Mouse (Mus musculus) heart, adult 2 months (tissue): ENCODE data around the gene Itgb6. TPM values are rescaled to one million over a fixed set of nuclear protein-coding genes. Genes with fewer than 3 reads are reported as not detected.

Source experiments
- DNase-seq, 2 experiments: peaks; one replicate each; pipeline ENCODE4 v3.0.0; 2021
- H3K27ac ChIP-seq: fragments of 200-600 bp; 2 replicates; pipeline ENCODE4 v1.8.1; 2022
- H3K27me3 ChIP-seq: fragments of 200-500 bp; 2 replicates; pipeline ENCODE4 v1.6.1; 2012; ENCODE audit warnings: mild to moderate bottlenecking, low read length, inconsistent platforms, mixed read lengths; ENCODE audit not compliant: control insufficient read depth, insufficient read depth
- H3K36me3 ChIP-seq: fragments of 200-500 bp; 2 replicates; pipeline ENCODE4 v1.6.1; 2012; ENCODE audit warnings: low read length, inconsistent platforms; ENCODE audit not compliant: control insufficient read depth, insufficient read depth
- H3K4me1 ChIP-seq: fragments of 200-500 bp; 2 replicates; pipeline ENCODE4 v1.6.1; 2011; ENCODE audit warnings: low read length; ENCODE audit not compliant: control insufficient read depth, insufficient read depth
- H3K4me3 ChIP-seq: fragments of 200-600 bp; 2 replicates; pipeline ENCODE4 v1.8.1; 2022
- H3K79me2 ChIP-seq: fragments of 200-500 bp; replicated peaks from 2 replicates; pipeline ENCODE4 v1.6.1; 2012; ENCODE audit warnings: mild to moderate bottlenecking, inconsistent platforms, low read length, moderate library complexity, mixed read lengths; ENCODE audit not compliant: control insufficient read depth, insufficient read depth
- H3K9ac ChIP-seq: fragments of 200-500 bp; 2 replicates; pipeline ENCODE4 v1.6.1; 2012; ENCODE audit warnings: low read depth, mild to moderate bottlenecking, control low read depth, inconsistent platforms, low read length, mixed read lengths
- CTCF ChIP-seq: fragments of 200-600 bp; IDR thresholded peaks from 2 replicates; pipeline ENCODE4 v1.8.1; 2022; ENCODE audit warnings: antibody characterized with exemption, mild to moderate bottlenecking, moderate library complexity
- EP300 ChIP-seq: fragments of 200-500 bp; IDR thresholded peaks from 2 replicates; pipeline ENCODE4 v1.6.1; 2011; ENCODE audit warnings: low read depth, low read length, control low read depth; ENCODE audit not compliant: insufficient read depth
- POLR2A ChIP-seq: fragments of 200-500 bp; IDR thresholded peaks from 2 replicates; pipeline ENCODE4 v1.6.1; 2011; ENCODE audit warnings: mild to moderate bottlenecking, low read depth, low read length, control low read depth; ENCODE audit not compliant: insufficient read depth
- WGBS: fragments of 180-500 bp; shearing (Covaris S2); methylation state at CpG from one replicate; pipeline ENCODE4 v1.1.7; 2018; 5-methylcytosine and 5-hydroxymethylcytosine counted together
- intact Hi-C: fragments of 180-260 bp; cut with DNase I; formaldehyde crosslinking; loops from one replicate; pipeline ENCODE4 v1.15.1; 2025
- polyA plus RNA-seq: library from polyadenylated mRNA; depleted of rRNA; stranded (reverse); fragments of >200 nt; gene quantifications from 2 replicates; pipeline ENCODE4 v1.2.3, GENCODE M21; 2012
- total RNA-seq, 2 experiments: library from RNA; stranded (reverse); gene quantifications; 2 replicates each; pipeline ENCODE4 v1.2.3; 2021

Itgb6 gene
- total and polyA plus RNA-seq, 3 experiments, result 10.5 to 32.4 (median 21.0) TPM

DNA sequence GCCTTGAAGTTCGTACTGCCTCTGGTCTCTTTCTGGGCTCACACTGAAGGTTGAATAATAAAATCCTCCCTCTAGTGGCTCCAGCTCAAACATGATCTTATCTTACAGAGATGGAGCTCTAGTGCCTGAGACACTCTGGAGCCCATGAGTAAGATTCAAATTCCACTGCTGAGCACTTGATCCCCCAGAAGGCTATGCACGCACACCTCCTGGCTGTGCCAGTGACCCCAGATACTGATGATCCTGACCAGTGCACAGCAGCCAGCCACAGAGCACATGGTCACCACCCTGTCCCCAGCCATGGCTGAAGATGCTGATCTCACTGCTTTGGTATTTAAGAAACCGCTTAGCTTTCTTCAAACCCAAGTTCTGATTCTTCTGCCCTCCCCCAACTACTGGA lies 25.1 kb upstream of the Itgb6 start:
- H3K4me3 ChIP-seq, result no peak overlapping the region
- H3K4me1 ChIP-seq, result peaks cover 5% of the 10 kb centered on the region
- TF ChIP-seq CTCF (peak; percentile 50), POLR2A (no peak)
- peak; percentile 35 to 46 for DNase-seq
- no peak overlapping the region for H3K9ac ChIP-seq
- H3K36me3 ChIP-seq, result no peaks in the 10 kb centered on the region
- H3K27me3 ChIP-seq, result no peaks in the 10 kb centered on the region
- intact Hi-C loops, result no loop called here
- no peak overlapping the region; the same call in 1 of the 2 replicates for H3K27ac ChIP-seq
- WGBS, result 28% methylated on average over 3 of the region's 3 CpGs
- H3K79me2 ChIP-seq, result no peaks in the 10 kb centered on the region

DNA sequence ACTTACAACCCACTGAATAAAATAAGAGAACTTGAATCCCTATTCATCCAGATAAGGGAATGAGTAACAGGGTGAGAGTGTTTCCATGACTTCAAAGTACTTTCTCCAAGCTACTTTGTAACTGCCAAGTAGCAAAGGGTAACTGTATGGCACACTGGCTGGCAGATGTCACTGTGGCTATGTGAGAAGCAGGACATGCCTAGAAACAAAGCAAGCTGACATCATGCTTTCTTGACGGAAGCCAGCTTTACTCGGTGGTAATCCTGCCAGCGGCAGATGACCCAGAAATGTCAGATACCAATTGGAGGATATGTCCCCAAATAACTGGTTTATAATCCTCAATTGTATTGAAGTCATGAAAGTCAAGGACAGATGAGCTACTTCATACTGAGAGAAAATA lies 22.2 kb upstream of the Itgb6 start:
- DNase-seq, result no peak
- 36% methylated on average over 3 of the region's 3 CpGs for WGBS
- Histone ChIP-seq H3K27ac (no peak overlapping the region), H3K36me3 (no peaks in the 10 kb centered on the region), H3K27me3 (no peaks in the 10 kb centered on the region), H3K4me1 (peaks cover 5% of the 10 kb centered on the region), H3K79me2 (no peaks in the 10 kb centered on the region), H3K9ac (no peak overlapping the region), H3K4me3 (no peak overlapping the region)
- TF ChIP-seq POLR2A (no peak), EP300 (no peak), CTCF (no peak)
- intact Hi-C loops, result no loop called here

DNA sequence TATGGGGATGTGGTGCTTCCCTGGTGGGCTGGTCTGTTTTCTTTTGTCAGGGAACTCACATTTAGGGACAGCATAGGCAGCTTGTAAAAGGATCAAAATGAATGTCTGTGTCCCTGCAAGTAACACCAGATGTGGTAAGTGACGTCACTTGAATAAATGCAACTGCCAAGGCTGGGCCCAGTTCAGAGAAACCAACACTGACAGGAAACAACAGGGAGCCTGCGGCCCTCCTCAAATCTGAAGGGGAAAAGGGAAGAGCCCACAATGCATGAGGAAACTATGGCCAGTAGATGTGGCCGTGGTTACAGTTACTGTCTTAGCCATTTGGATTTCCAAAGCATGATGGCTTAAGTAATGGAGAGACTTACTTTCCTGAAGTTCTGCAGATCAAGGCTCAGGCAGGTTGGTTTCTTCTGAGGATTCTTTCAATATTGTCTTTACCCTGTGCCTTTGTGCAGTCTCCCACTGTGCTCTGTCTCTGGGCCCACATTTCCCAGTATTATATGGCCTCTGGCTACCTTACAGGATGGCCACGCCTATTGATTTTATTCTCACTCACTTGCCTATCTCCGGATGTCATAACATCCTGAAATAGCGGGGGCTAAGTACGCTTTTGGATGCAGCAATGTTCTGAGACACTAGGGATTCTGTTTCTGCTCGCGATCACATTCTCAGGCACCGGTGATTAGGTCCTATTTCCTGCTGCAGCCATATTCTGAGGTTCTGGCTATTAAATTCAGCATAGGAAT lies 17.1 kb upstream of the Itgb6 start:
- Histone ChIP-seq H3K4me1 (peaks cover 4% of the 10 kb centered on the region), H3K27me3 (no peaks in the 10 kb centered on the region), H3K36me3 (0 out of 2 replicates have a peak, but pooled peaks cover 2% of the 10 kb centered on the region), H3K4me3 (no peak overlapping the region), H3K9ac (no peak overlapping the region), H3K79me2 (no peaks in the 10 kb centered on the region), H3K27ac (no peak overlapping the region)
- intact Hi-C loops, result no loop called here
- DNase-seq, result no peak
- TF ChIP-seq POLR2A (no peak), CTCF (no peak), EP300 (0 out of 2 replicates have a peak, but pooled peaks have one; percentile 31)
- WGBS, result 25% methylated on average over 10 of the region's 10 CpGs

DNA sequence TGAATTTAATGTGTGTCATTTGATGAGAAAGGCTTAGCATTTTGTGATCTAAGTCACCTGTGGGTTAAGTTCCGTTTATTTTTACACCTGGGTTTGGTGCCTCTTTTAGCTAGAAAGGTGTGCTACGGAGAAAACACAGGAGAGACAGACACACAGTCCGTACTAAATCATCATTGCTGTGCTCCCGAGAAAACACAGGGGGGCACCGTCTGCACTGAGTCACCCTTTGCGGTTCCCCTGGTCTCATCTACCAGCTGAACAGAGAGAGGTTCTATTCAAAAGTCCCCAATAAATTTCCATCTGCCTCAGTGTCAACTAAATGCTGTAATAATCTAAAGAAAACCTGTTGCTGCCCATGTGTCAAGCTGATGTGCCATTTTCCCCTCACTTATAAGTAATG lies 8.5 kb upstream of the Itgb6 start:
- no peaks in the 10 kb centered on the region for H3K36me3 ChIP-seq
- no peaks in the 10 kb centered on the region for H3K4me1 ChIP-seq
- 71% methylated on average over 6 of the region's 6 CpGs for WGBS
- H3K79me2 ChIP-seq, result no peaks in the 10 kb centered on the region
- DNase-seq, result peak in 1 of 2 experiments; percentile 14
- H3K4me3 ChIP-seq, result no peak overlapping the region
- H3K27me3 ChIP-seq, result no peaks in the 10 kb centered on the region
- TF ChIP-seq POLR2A (no peak), CTCF (peak; percentile 61)
- no peak overlapping the region for H3K9ac ChIP-seq
- H3K27ac ChIP-seq, result no peak overlapping the region
- intact Hi-C loops, result no loop called here

DNA sequence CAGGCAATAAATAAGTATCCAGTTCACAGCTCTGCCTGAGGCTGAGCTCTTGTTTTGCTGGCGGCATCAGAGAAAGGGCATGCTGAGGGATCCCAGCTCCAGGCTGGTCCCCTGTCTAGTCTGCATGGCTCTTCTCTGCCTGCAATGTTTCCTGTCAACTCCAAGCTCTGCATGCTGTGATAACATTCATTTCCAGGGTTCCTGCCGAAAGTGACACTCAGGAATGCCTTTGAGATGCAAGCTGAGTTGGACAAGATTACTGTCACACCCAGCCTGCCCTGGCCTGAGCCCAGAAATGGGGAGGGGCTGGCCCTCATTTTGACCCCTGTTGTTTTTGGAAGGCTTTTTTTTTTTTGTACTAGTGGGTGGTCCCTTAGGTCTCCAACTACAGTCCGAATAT lies 7.6 kb upstream of the Itgb6 start:
- WGBS, result 41% methylated on average over 3 of the region's 3 CpGs
- no peaks in the 10 kb centered on the region for H3K36me3 ChIP-seq
- TF ChIP-seq EP300 (no peak), POLR2A (no peak), CTCF (no peak)
- peak; percentile 36 to 42 for DNase-seq
- intact Hi-C loops, result no loop called here
- H3K79me2 ChIP-seq, result no peaks in the 10 kb centered on the region
- no peaks in the 10 kb centered on the region for H3K4me1 ChIP-seq
- H3K27me3 ChIP-seq, result no peaks in the 10 kb centered on the region
- no peak overlapping the region for H3K9ac ChIP-seq
- H3K27ac ChIP-seq, result no peak overlapping the region
- H3K4me3 ChIP-seq, result no peak overlapping the region

DNA sequence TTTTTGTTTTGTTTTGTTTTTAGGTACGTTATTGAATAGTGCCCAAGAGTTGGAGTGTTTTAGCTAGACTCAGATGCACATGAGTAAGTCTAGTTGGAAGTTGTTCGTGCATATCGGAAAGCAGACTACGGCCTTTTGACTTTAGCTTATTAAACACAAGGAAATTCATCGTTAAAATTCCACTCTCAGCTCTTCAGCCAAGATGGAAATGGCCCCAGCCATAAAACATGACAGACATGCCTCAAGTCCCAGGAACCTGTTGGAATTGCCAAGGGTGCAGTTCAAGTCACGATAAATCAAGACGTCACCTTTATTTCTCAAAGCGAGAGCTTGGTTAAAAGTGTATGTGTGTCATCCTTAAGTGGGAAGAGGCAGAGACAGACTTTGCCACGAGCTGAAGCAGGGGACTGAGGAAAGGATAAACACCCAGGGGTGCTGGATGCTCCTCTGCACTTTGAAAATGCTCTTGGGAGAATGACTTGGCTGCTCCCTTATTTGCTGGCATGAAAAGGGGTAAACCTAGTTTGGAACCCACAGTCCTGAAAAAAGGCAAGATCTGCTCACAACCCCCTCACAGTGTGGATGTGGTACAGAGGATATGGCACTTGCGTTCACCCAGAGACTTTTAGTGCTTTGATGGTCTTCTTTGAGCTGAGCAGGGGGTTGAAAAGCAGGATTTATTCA lies 6.6 kb upstream of the Itgb6 start:
- peak in 1 of 2 experiments; percentile 7 for DNase-seq
- intact Hi-C loops, result no loop called here
- no peak overlapping the region for H3K4me3 ChIP-seq
- H3K4me1 ChIP-seq, result no peaks in the 10 kb centered on the region
- H3K27ac ChIP-seq, result no peak overlapping the region
- 77% methylated on average over 10 of the region's 10 CpGs for WGBS
- no peaks in the 10 kb centered on the region for H3K27me3 ChIP-seq
- H3K36me3 ChIP-seq, result no peaks in the 10 kb centered on the region
- no peaks in the 10 kb centered on the region for H3K79me2 ChIP-seq
- no peak for TF ChIP-seq CTCF
- TF ChIP-seq POLR2A, result no peak
- no peak for TF ChIP-seq EP300
- H3K9ac ChIP-seq, result no peak overlapping the region
